Mouse (Mus musculus) E14TG2a.4 (cell line): ENCODE measurements at regions not wholly inside any gene's neighbourhood (a gene's known extent, or its start where the extent isn't known, plus 50 kb on each side); places are given as distances from the start of the nearest gene placed in this dataset.

Experiments used
- H3K27me3 ChIP-seq: 2 replicates; pipeline ENCODE4 v1.6.1; 2014; ENCODE audit warnings: low read length, control low read depth; ENCODE audit not compliant: insufficient read depth
- H3K36me3 ChIP-seq: 2 replicates; pipeline ENCODE4 v1.6.1; 2014; ENCODE audit warnings: low read length, control low read depth; ENCODE audit not compliant: insufficient read depth
- H3K4me1 ChIP-seq: replicated peaks from 2 replicates; pipeline ENCODE4 v1.6.1; 2014; ENCODE audit warnings: low read depth, low read length, control low read depth
- H3K4me3 ChIP-seq: replicated peaks from 2 replicates; pipeline ENCODE4 v1.5.1; 2014; ENCODE audit warnings: mild to moderate bottlenecking, low read length
- H3K9me3 ChIP-seq: 2 replicates; pipeline ENCODE4 v1.6.1; 2014; ENCODE audit warnings: low read length, control low read depth
- CTCF ChIP-seq: conservative IDR thresholded peaks from 2 replicates; pipeline ENCODE4 v1.5.1; 2014; ENCODE audit warnings: low read length
- NANOG ChIP-seq: IDR thresholded peaks from 2 replicates; pipeline ENCODE4 v1.6.1; 2014; ENCODE audit warnings: borderline replicate concordance, low read length, mixed read lengths
- POU5F1 ChIP-seq: IDR thresholded peaks from 2 replicates; pipeline ENCODE4 v1.6.1; 2014; ENCODE audit warnings: low read length, borderline replicate concordance

GRCm38 (mm10) chr9:79111326-79111725 is 496.0 kb downstream of the Cd109 start:
- Histone ChIP-seq H3K4me1 (no peaks in the 10 kb centered on the region), H3K4me3 (no peak overlapping the region), H3K27me3 (no peaks in the 10 kb centered on the region), H3K36me3 (no peaks in the 10 kb centered on the region), H3K9me3 (peaks cover 20% of the 10 kb centered on the region)
- TF ChIP-seq CTCF, result no peak
- TF ChIP-seq POU5F1, result no peak
- TF ChIP-seq NANOG, result no peak

- no peaks in the 10 kb centered on the region for H3K27me3 ChIP-seq
- no peak for TF ChIP-seq NANOG
- TF ChIP-seq CTCF, result no peak
- TF ChIP-seq POU5F1, result no peak
- H3K9me3 ChIP-seq, result no peaks in the 10 kb centered on the region
- H3K4me3 ChIP-seq, result no peak overlapping the region
- H3K36me3 ChIP-seq, result no peaks in the 10 kb centered on the region
- H3K4me1 ChIP-seq, result no peaks in the 10 kb centered on the region
Observed at GRCm38 (mm10) chr9:79140970-79141369, 525.6 kb downstream of the Cd109 start.

GRCm38 (mm10) chr9:79146004-79146403 is 530.7 kb downstream of the Cd109 start:
- Histone ChIP-seq H3K27me3 (no peaks in the 10 kb centered on the region), H3K4me3 (no peak overlapping the region), H3K9me3 (no peaks in the 10 kb centered on the region), H3K4me1 (no peaks in the 10 kb centered on the region), H3K36me3 (no peaks in the 10 kb centered on the region)
- no peak for TF ChIP-seq CTCF
- no peak for TF ChIP-seq POU5F1
- no peak for TF ChIP-seq NANOG

GRCm38 (mm10) chr9:79165596-79165995 is 550.2 kb downstream of the Cd109 start:
- TF ChIP-seq CTCF (no peak), NANOG (no peak), POU5F1 (no peak)
- H3K27me3 ChIP-seq, result no peaks in the 10 kb centered on the region
- H3K9me3 ChIP-seq, result no peaks in the 10 kb centered on the region
- H3K4me3 ChIP-seq, result no peak overlapping the region
- H3K36me3 ChIP-seq, result no peaks in the 10 kb centered on the region
- no peaks in the 10 kb centered on the region for H3K4me1 ChIP-seq

- Histone ChIP-seq H3K27me3 (no peaks in the 10 kb centered on the region), H3K9me3 (no peaks in the 10 kb centered on the region), H3K4me1 (no peaks in the 10 kb centered on the region), H3K4me3 (no peak overlapping the region), H3K36me3 (no peaks in the 10 kb centered on the region)
- TF ChIP-seq NANOG, result no peak
- TF ChIP-seq CTCF, result no peak
- TF ChIP-seq POU5F1, result no peak
Observed at GRCm38 (mm10) chr9:79173036-79173435, 545.6 kb downstream of the Col12a1 start.

- no peaks in the 10 kb centered on the region for H3K9me3 ChIP-seq
- no peak for TF ChIP-seq CTCF
- no peak for TF ChIP-seq NANOG
- no peak for TF ChIP-seq POU5F1
- no peaks in the 10 kb centered on the region for H3K36me3 ChIP-seq
- no peak overlapping the region for H3K4me3 ChIP-seq
- no peaks in the 10 kb centered on the region for H3K4me1 ChIP-seq
- no peaks in the 10 kb centered on the region for H3K27me3 ChIP-seq
Observed at GRCm38 (mm10) chr9:79179954-79180353, 538.7 kb downstream of the Col12a1 start.

- no peaks in the 10 kb centered on the region for H3K36me3 ChIP-seq
- H3K27me3 ChIP-seq, result no peaks in the 10 kb centered on the region
- TF ChIP-seq POU5F1 (no peak), CTCF (no peak), NANOG (no peak)
- no peaks in the 10 kb centered on the region for H3K4me1 ChIP-seq
- H3K9me3 ChIP-seq, result no peaks in the 10 kb centered on the region
- H3K4me3 ChIP-seq, result no peak overlapping the region
Observed at GRCm38 (mm10) chr9:79195420-79195819, 523.2 kb downstream of the Col12a1 start.

- Histone ChIP-seq H3K9me3 (no peaks in the 10 kb centered on the region), H3K36me3 (no peaks in the 10 kb centered on the region), H3K4me1 (no peaks in the 10 kb centered on the region), H3K27me3 (no peaks in the 10 kb centered on the region), H3K4me3 (no peak overlapping the region)
- no peak for TF ChIP-seq POU5F1
- TF ChIP-seq NANOG, result no peak
- no peak for TF ChIP-seq CTCF
Observed at GRCm38 (mm10) chr9:79201755-79202154, 516.9 kb downstream of the Col12a1 start.

GRCm38 (mm10) chr9:79213364-79213763 is 505.3 kb downstream of the Col12a1 start:
- TF ChIP-seq NANOG (no peak), POU5F1 (no peak), CTCF (no peak)
- Histone ChIP-seq H3K4me3 (no peak overlapping the region), H3K4me1 (no peaks in the 10 kb centered on the region), H3K9me3 (no peaks in the 10 kb centered on the region), H3K36me3 (no peaks in the 10 kb centered on the region), H3K27me3 (no peaks in the 10 kb centered on the region)
